ENCODE assay signal across 8 mouse cellular contexts in genomic region chr17:5248957-5249656, GRCm38 (mm10).
DNase-seq lines count a peak whose midpoint lies in the region; ATAC-seq and TF ChIP-seq lines count a peak whose summit lies in the region.

No protein-coding gene starts in this region.

- H3K9ac ChIP-seq in heart, embryonic 13.5 days, result no peak overlapping the region

- no peak for TF ChIP-seq CTCF in bone marrow, adult 2 months (IDR thresholded peaks at IDR 0.05; ENCODE audit: control insufficient read depth, insufficient read depth, low read length)

- H3K4me3 ChIP-seq in bone marrow, adult 2 months (replicated peaks; ENCODE audit: control insufficient read depth, low read depth, low read length), result no peak overlapping the region
- H3K4me3 ChIP-seq in heart, embryonic 13.5 days, result no peak overlapping the region

- peaks cover 4% of the 10 kb centered on the region for H3K4me1 ChIP-seq in bone marrow, adult 2 months (ENCODE audit: control insufficient read depth, insufficient read depth, low read length)
- peaks cover 47% of the 10 kb centered on the region for H3K4me1 ChIP-seq in heart, embryonic 13.5 days

- H3K27ac ChIP-seq in bone marrow, adult 2 months (ENCODE audit: control insufficient read depth, insufficient read depth, low read depth, low read length, poor library complexity), result peak overlapping the region; percentile 30; the same call in 1 of the 2 replicates
- H3K27ac ChIP-seq in heart, embryonic 13.5 days (replicated peaks), result peak overlapping the region; percentile 83

- whole genome bisulfite sequencing in bone marrow, adult 2 months, result 9% methylated on average over 17 of the region's 17 CpGs
- 55% methylated on average over 17 of the region's 17 CpGs for WGBS in heart, embryonic 13.5 days

- no peak for TF ChIP-seq POLR2A in bone marrow, adult 2 months (IDR thresholded peaks at IDR 0.05; ENCODE audit: borderline replicate concordance, control insufficient read depth, low read depth, low read length)

- no peaks in the 10 kb centered on the region for H3K27me3 ChIP-seq in heart, embryonic 13.5 days (replicated peaks)

- H3K4me2 ChIP-seq in heart, embryonic 13.5 days, result peak overlapping the region; percentile 30; the same call in 1 of the 2 replicates

- DNase-seq in frontal cortex, postnatal 10 days (ENCODE audit: low spot score in 2 of 2), result no peak
- peak; percentile 62 for DNase-seq in layer of hippocampus, adult 11-12 months (ENCODE audit: low spot score)
- DNase-seq in lung, postnatal 10 days, result peak; percentile 54
- no peak for DNase-seq in urinary bladder, adult 18-20 months (ENCODE audit: low spot score in 2 of 2)
- no peak for DNase-seq in ovary, postnatal 10 days (ENCODE audit: low spot score)

- peak; percentile 74 for ATAC-seq in frontal cortex, adult (ENCODE audit: low TSS enrichment)
- ATAC-seq in heart, embryonic 13.5 days (ENCODE audit: extremely low read depth, insufficient number of reproducible peaks, low FRiP score, low TSS enrichment), result no peak

- H3K9me3 ChIP-seq in heart, embryonic 13.5 days, result no peaks in the 10 kb centered on the region

- peaks cover 10% of the 10 kb centered on the region; the same call in 1 of the 2 replicates for H3K36me3 ChIP-seq in heart, embryonic 13.5 days

Comparison
In these comparisons a context has a peak if more than half of its experiments do, and no peak if none do; other contexts are left out.
1. DNase-seq: peak in layer of hippocampus, adult 11-12 months (single experiment) and lung, postnatal 10 days (single experiment); none in frontal cortex, postnatal 10 days (0 of 2), urinary bladder, adult 18-20 months (0 of 2) and ovary, postnatal 10 days (single experiment).